Mouse (Mus musculus) olfactory bulb, adult 2 months (tissue): Measurements from ENCODE around the gene Rundc3a. TPM values are rescaled to one million over a fixed set of nuclear protein-coding genes. Genes with fewer than 3 reads are reported as not detected.
"Not testable (repeated sequence)": the region's sequence is repeated elsewhere in the genome, so short reads cannot be mapped to it uniquely, and the experiment has no call there.

Experiments used
- H3K27ac ChIP-seq: fragments of 200-500 bp; 2 replicates; pipeline ENCODE4 v1.5.1; 2012; ENCODE audit warnings: low read depth, low read length; ENCODE audit not compliant: insufficient read depth
- H3K4me1 ChIP-seq: fragments of 200-500 bp; 2 replicates; pipeline ENCODE4 v1.6.1; 2012; ENCODE audit warnings: low read length; ENCODE audit not compliant: control insufficient read depth, insufficient read depth
- H3K4me3 ChIP-seq: fragments of 200-500 bp; 2 replicates; pipeline ENCODE4 v1.5.1; 2012; ENCODE audit warnings: mild to moderate bottlenecking, low read depth, low read length, moderate library complexity; ENCODE audit not compliant: insufficient read depth
- CTCF ChIP-seq: fragments of 200-500 bp; IDR thresholded peaks from 2 replicates; pipeline ENCODE4 v1.5.1; 2012; ENCODE audit warnings: low read depth, mild to moderate bottlenecking, low read length, moderate library complexity; ENCODE audit not compliant: insufficient read depth
- POLR2A ChIP-seq: fragments of 200-500 bp; IDR thresholded peaks from 2 replicates; pipeline ENCODE4 v1.6.1; 2012; ENCODE audit warnings: mild to moderate bottlenecking, low read depth, low read length, moderate library complexity; ENCODE audit not compliant: insufficient read depth
- WGBS: fragments of 180-500 bp; shearing (Covaris S2); methylation state at CpG from one replicate; pipeline ENCODE4 v1.1.7; 2018; 5-methylcytosine and 5-hydroxymethylcytosine counted together
- polyA plus RNA-seq: library from polyadenylated mRNA; stranded (reverse); fragments of >200 nt; gene quantifications from 2 replicates; pipeline ENCODE4 v1.2.4, GENCODE M21; 2012; ENCODE audit warnings: low replicate concordance; ENCODE audit not compliant: missing spikeins, insufficient read depth, insufficient read length

Gene Rundc3a
- polyA plus RNA-seq, 1 experiment, result not detected

DNA sequence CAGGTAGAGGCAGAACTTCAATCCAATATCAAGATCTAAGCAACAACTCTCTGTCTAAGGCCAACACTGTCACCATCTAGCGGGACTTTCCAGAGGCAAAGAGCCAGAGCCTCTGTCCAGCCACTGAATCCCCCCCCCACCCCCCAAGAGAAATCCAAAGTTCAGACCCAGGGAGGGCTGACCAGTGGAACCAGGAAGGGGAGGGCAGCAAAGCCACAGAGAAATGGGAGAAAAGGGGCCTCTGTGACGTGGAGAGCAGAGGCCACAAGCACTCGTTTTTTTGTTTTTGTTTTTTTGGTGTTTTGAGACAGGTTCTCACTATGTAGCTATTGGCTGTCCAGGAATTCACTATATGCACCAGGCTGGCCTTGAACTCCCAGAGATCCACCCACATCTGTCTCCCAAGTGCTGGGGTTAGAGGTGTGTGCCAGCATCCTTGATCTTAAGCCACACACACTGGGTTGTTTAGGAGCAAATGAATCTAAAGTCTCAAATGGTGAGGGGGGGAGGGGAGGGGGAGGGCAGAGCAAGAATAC lies 16.7 kb downstream of the Rundc3a start:
- H3K27ac ChIP-seq, result no peak overlapping the region
- WGBS, result 84% methylated on average over 3 of the region's 3 CpGs
- no peak overlapping the region for H3K4me3 ChIP-seq
- TF ChIP-seq POLR2A (no peak), CTCF (no peak)
- H3K4me1 ChIP-seq, result peaks cover 18% of the 10 kb centered on the region

DNA sequence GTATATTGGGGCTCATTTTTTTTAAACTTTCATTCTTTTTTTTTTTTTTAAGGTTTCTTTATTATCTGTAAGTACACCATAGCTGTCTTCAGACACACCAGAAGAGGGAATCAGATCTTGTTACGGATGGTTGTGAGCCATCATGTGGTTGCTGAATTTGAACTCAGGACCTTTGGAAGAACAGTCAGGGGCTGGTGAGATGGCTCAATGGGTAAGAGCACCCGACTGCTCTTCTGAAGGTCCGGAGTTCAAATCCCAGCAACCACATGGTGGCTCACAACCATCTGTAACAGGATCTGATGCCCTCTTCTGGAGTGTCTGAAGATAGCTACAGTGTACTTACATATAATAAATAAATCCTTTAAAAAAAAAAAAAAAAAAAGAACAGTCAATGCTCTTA lies 17.1 kb downstream of the Rundc3a start:
- WGBS, result 90% methylated on average over 3 of the region's 3 CpGs
- peaks cover 15% of the 10 kb centered on the region for H3K4me1 ChIP-seq
- not testable (repeated sequence) for H3K27ac ChIP-seq, H3K4me3 ChIP-seq

DNA sequence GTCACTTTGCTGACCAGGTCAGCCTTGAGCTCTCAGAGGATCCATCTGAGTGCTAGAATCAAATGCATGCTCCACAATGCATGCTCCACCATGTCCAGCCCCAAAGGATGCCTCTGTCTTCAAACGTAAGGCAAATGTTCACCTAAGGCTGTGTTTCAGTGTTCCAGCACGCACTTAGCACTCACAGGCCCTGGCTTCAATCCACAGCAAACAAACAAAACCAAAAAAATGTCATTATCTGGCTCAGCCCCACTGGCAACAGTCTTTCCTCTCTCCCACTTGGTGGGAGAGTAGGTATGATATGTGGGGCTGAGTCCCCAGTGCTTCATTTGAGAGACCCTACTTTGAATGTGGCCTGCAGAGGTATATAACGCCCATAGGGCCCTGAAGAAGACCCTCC lies 17.9 kb downstream of the Rundc3a start:
- Histone ChIP-seq H3K27ac (no peak overlapping the region), H3K4me3 (no peak overlapping the region), H3K4me1 (peaks cover 8% of the 10 kb centered on the region)
- TF ChIP-seq CTCF, result no peak
- TF ChIP-seq POLR2A, result no peak
- 67% methylated on average over 3 of the region's 3 CpGs for WGBS

DNA sequence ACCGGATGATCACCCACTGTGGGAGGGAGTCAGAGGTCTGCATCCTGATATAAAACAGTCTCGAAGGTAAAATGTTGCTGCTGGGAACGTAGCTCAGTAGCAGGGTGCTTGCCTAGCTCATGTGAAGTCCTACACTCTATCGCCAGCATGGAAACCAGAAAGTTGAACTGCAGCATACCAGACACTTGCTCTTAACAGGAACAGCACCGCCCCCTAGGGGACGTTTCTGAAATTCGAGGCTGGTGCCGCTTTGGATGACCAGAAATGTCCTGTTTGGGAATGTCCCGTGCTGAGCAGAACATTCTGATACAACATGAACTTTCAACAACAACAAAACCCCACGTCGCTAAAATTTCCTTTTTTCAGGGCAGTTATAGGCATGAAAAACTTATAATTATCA lies 18.5 kb downstream of the Rundc3a start:
- H3K27ac ChIP-seq, result no peak overlapping the region
- peaks cover 3% of the 10 kb centered on the region; the same call in 1 of the 2 replicates for H3K4me1 ChIP-seq
- TF ChIP-seq POLR2A, result no peak
- TF ChIP-seq CTCF, result peak; percentile 63; the same call in 1 of the 2 replicates
- H3K4me3 ChIP-seq, result no peak overlapping the region
- WGBS, result 4% methylated on average over 11 of the region's 11 CpGs

DNA sequence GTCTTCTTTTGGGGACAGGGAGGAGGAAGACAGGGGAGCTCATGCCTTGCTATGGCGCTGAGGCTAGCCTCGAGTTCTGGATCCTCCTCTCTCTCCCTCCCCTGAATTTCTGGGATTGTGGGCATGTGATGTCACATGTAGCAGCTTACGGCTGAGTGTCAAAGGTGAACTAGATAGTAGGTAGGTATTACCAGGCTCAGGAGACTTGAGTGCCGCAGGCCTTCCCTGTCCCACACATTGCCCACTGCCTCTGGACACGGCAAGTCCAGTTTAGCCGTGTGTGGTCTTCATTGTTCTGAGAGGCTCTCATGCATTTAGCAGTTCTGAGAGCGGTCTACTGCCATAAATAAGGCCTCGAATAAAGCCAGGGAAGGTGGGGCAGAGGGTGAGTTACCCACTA lies 19.9 kb downstream of the Rundc3a start:
- no peak overlapping the region for H3K27ac ChIP-seq
- WGBS, result 77% methylated on average over 8 of the region's 8 CpGs
- 0 out of 2 replicates have a peak, but pooled peaks cover 3% of the 10 kb centered on the region for H3K4me1 ChIP-seq
- no peak overlapping the region for H3K4me3 ChIP-seq
- TF ChIP-seq POLR2A (no peak), CTCF (no peak)

DNA sequence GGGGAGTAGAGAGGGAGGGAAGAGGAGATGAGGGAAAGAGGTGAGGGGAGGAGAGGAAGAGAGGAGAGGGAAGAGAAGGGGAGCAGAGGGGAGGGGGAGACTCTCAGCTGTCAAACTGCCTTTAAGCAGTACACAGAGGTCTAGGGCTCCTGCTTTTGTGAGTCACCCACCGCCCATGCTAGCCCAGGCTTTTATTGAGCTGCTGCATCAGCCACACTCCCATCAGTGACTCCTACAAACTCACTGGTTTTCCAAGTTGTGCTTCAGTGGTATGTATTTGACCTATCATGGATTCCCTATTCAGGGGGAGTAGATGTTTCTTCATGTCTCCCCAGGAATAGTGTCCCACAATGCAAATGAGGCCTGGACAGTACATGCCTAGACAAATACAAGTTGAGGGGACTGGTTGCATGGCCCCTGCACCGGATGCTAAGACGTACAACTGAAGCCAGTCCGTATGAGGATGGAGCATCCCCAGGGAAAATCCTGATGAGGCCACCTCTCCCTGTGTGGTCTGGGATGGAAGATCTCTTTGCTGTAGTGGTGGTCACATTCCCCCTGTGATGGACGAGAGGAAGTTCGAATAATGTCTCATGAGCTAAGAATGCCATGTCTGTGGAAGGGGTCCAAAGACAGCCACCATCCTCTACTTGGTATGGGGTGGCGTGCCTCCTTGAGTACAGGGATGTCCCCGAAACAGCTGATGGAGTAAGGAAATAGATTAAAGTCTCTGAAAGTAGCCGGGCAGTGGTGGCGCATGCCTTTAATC lies 22.0 kb downstream of the Rundc3a start:
- Histone ChIP-seq H3K27ac (no peak overlapping the region), H3K4me1 (no peaks in the 10 kb centered on the region), H3K4me3 (no peak overlapping the region)
- no peak for TF ChIP-seq POLR2A
- no peak for TF ChIP-seq CTCF
- 75% methylated on average over 10 of the region's 10 CpGs for WGBS

DNA sequence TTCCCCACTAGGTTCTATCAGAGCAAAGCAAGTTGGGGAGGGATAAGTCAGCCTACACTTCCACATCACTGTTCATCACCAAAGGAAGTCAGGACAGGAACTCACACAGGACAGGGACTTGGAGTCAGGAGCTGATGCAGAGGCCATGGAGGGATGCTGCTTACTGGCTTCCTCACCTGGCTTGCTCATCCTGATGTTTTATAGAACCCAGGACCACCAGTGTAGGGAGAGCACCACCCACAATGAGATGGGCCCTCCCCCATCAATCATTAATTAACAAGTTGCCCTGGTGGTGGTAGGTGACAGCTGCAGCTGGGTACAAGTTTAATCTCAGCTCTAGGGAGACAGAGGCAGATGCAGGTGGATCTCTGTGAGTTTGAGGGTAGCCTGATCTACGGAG lies 24.0 kb downstream of the Rundc3a start:
- WGBS, result 83% methylated on average over 1 of the region's 1 CpGs
- Histone ChIP-seq H3K4me3 (no peak overlapping the region), H3K4me1 (no peaks in the 10 kb centered on the region), H3K27ac (no peak overlapping the region)
- no peak for TF ChIP-seq CTCF
- no peak for TF ChIP-seq POLR2A

DNA sequence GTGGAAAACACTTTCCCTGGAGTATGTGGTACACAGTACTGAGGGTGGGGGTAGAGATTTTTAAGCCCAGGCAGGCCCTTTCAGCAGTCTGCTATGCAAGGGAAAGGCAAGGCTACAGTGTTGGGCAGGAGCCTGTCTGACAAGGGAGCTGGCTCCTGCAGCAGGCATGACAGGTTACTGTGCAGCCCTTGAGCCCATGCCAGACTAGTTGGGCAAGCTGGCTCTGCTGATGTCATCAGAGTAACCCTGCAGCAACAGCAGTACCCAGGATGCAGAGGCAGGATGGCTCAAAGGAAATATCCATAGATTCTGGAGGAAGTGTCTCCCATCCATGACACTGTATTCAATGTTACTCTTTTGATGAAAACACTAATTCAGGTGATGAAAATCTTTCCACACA lies 25.7 kb downstream of the Rundc3a start:
- H3K4me1 ChIP-seq, result no peaks in the 10 kb centered on the region
- no peak overlapping the region for H3K27ac ChIP-seq
- TF ChIP-seq POLR2A, result no peak
- TF ChIP-seq CTCF, result no peak
- no peak overlapping the region for H3K4me3 ChIP-seq

DNA sequence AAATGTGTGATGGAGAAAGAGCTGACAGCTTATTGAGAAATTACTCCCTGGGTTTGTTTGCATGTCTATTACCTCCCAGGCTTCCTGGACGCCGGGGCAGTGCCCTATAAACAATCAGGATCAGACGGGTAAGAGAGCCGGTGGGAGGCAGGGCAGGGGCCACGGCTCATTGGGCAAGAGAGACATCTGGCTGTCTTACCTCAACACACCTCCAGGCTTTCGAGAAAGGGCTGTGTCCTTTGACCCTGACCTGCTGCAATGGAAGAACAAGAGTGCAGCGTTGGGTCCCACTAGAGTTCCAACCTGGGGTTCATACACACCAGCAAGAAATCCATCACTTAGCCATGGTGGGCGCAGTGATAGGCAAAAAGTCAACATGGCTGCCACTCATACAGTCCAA lies 28.4 kb downstream of the Rundc3a start:
- no peak overlapping the region for H3K27ac ChIP-seq
- no peaks in the 10 kb centered on the region for H3K4me1 ChIP-seq
- no peak for TF ChIP-seq CTCF
- no peak for TF ChIP-seq POLR2A
- 59% methylated on average over 8 of the region's 8 CpGs for WGBS
- no peak overlapping the region for H3K4me3 ChIP-seq
